Mouse (Mus musculus): ENCODE results near the gene Fzd4.

Fzd4 gene

DNA sequence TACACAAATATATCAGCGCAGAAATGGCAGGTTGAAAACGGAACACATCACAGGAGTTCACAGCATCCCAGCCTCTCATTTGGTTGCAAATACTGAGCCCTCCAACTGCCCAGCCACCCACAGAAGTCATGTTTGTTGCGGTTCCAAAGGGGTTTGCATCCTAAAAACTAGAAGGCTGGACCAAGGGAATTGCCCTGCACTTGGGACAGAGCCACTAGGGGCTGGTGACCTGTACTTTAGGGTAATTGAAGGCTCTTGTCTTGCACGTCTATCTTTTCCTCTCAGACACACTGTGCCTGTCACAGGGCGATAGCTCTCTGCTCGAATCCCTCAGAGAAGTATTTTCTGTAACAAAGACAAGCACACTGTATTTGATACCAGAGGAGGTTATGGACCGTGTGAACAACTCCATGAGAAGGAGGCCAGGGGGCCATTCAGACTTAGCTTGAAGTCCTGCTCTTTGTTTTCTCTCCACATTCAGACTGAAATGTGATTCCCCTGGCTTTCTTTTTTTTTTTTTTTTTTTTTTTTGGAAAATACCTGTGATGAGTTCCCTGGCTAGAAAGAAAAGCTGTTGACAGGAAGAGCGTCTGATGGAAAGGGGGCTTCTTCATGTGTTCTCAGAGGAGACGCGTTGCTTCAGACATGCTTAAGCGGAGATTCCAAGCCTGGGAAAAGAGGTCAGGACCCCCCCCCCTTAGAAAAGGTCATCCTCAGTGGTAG is 2.9 kb upstream of the Fzd4 start:
- no peak for DNase-seq (ENCODE audit: low spot score in 2 of 2)

DNA sequence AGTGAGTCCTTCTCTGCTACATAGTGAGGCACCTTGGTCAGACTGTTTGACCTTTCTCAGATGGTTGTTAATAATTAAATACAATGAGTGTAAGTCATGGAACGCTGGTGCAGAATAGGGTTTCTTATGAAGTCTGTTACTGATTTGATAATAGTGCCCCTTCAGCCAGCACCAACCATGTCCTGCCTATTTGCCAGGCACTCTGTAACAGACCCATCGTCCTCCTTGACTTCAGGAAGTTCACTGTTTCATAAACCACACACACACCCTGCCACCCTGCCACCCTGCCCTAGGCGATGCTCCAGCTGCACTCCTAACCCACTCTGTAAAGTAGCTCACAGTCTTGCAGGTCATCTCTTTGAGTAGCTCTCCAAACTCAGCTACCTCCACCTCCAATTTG is 2.2 kb upstream of the Fzd4 start:
- DNase-seq (ENCODE audit: low spot score in 2 of 2), result no peak

DNA sequence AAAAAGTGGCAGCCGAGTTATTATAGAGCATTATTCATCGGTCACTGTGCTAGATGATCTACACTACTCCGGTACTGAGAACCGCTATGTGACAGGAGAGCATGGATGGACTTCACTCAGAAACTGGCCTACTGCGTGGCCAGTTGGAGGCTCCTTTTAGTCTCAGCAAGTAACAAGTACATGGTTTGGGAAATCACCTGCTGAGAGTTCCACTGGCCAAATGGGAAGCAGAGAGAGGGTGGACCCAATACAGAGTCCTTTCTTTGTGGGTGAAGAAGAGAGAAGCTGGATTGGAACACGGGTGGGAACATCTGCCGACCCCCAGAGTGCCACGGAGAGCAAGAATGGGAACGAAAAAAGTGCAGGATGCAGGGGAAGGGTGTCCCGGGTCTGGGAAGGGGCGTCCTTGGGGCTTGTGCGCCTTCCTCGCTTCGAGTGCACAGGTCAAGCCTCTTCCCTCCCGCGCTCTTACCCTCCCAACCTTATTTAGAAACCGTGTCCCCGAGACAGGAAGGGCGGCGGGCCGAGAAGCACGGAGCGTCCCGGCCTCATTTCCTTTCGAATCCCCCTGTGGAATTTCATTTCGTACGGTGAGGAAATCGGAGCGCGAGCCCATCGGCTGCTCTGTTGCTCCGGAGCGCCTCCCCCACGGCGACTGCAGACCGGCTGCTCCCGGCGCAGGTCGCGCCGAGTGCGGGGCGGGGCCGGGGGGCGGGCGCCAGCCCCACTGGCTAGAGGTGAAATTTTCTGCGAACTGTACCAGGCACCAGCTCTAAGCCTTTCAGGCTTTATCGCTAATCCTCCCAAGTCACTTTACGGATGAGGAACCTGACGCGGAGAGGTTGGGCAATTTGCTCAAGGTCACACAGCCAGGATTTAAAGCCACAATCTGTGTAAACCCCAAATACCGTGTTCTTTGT is 842 bp upstream of the Fzd4 start:
- peak; percentile 45 to 49 for DNase-seq (ENCODE audit: low spot score in 2 of 2)

DNA sequence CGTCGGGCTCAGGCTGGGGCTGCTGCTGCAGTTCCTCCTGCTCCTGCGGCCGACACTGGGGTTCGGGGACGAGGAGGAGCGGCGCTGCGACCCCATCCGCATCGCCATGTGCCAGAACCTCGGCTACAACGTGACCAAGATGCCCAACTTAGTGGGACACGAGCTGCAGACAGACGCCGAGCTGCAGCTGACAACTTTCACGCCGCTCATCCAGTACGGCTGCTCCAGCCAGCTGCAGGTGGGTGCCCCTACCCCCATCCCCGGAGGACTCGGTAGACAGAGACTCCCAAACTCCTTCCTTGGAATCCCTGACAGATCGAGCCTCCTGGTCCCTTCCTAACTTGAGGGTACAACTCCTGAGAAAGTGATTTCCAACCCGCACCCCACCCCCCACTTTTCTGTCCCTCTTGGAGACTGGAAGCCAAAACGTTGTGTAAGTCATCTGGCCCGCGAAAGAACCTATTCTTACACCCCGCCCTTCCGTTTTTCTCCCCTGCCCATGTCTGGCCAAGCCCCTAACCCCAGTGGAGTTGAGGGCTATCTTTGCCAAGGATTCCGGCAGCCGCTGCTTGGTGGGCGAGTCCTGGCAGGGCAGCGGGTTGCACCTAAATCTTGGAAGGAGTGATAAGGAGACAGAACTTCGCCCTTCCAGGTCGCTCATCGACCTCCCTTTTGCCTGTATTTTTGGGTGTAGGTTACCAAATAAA is 732 bp downstream of the Fzd4 start:
- DNase-seq (ENCODE audit: low spot score in 2 of 2), result no peak

DNA sequence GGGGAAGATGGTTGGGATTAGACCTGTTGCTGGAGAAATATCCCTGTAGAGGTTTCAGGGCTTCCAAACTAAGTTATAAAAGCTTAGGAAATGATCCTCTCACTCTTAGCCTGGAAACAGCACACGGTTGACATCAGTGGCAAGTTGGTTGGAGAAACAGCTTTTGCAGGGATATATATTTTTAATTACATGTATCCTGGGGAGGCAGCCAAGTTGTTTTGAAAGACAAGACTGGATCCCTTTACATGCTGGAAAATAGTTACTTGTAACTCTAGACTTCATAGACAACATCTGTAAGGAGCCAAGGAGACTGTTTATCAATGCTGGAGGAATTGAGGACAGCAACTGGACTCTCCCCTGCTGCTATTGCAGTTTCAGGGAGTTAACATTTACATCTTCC is 1.9 kb downstream of the Fzd4 start:
- DNase-seq (ENCODE audit: low spot score in 2 of 2), result no peak

DNA sequence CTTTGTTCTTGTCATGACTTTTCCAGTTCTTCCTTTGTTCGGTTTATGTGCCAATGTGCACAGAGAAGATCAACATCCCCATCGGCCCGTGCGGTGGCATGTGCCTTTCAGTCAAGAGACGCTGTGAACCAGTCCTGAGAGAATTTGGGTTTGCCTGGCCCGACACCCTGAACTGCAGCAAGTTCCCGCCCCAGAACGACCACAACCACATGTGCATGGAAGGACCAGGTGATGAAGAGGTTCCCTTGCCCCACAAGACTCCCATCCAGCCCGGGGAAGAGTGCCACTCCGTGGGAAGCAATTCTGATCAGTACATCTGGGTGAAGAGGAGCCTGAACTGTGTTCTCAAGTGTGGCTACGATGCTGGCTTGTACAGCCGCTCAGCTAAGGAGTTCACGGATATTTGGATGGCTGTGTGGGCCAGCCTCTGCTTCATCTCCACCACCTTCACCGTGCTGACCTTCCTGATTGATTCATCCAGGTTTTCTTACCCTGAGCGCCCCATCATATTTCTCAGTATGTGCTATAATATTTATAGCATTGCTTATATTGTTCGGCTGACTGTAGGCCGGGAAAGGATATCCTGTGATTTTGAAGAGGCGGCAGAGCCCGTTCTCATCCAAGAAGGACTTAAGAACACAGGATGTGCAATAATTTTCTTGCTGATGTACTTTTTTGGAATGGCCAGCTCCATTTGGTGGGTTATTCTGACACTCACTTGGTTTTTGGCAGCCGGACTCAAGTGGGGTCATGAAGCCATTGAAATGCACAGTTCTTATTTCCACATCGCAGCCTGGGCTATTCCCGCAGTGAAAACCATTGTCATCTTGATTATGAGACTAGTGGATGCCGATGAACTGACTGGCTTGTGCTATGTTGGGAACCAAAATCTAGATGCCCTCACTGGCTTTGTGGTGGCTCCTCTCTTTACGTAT is 3.1 kb downstream of the Fzd4 start:
- DNase-seq (ENCODE audit: low spot score in 2 of 2), result no peak

DNA sequence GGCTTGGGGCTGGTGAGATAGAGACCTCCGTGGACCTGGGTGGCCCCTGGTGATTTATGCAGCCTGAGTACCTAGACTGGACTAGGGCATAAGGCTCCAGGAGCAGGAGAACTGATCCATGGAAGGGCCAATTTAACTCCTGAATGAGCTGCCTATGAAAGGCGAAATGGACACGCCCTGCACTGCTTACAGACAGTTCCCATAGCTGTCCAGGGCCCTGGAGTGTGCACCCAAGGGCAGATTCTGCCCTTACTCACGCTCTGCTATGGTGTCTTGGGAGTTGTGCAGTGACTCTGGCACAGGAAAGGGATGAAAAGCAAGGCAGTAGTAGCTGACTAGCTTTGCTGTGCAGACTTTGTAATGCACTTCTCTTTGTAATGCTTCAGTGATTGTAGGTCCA is 6.1 kb downstream of the Fzd4 start:
- no peak for DNase-seq (ENCODE audit: low spot score in 2 of 2)

DNA sequence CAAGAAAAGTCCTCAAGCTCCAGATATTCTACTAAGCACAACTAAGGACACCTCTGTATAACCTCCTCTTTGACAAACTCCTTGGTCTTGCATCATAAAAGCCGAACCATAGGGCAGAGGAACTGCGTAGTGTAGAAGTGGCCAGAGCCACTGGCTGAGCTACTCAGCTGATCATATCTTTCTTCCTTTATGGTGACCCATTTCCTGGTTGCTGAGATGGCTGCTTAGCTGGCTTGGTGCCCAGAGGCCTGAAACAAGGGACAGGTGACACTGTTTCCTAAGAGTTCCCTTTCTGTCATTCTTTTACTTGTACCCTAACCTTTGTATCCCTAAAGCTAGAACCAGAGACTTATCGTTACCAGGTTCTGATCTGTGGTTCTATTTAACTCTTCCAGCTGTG is 7.2 kb downstream of the Fzd4 start:
- no peak for DNase-seq (ENCODE audit: low spot score in 2 of 2)

DNA sequence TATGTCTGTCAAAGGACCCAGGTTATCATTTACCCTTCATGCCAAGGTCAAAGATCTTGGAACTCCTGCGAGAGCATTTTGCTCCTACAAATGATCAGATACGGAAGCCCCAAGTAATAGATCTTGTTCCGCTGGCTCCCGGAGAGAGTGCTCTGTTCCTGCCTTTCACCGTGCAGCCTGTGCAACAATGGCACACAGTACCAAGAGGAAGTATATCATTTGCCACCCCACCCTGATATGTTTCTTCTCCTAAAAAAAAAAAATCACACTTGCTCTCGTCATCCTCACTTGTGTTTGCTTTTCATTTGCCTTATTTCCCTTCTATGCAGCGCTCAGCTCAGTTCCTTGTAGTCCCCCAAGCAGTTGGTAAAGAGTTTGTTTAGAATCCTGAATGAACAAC is 7.9 kb downstream of the Fzd4 start:
- no peak for DNase-seq (ENCODE audit: low spot score in 2 of 2)

DNA sequence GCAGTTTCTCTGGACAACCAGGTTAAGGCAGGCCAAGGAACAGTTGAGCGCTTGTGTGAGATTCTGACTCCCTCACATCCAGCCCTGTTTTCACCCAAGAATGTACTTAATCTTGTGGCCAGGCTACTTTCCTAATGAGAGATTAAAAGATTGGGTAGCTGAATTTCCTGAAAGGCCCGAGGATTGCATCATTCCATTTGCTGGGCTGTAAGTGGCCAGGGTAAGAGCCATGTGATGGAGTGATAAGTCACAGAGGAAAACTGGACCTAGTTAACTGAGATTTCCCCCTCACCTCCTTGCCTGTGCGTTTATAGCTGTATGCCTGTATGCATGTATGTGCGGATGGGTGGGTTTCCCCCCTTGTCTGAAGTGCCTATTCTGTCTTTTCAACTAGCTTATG is 11.9 kb downstream of the Fzd4 start:
- DNase-seq (ENCODE audit: low spot score in 2 of 2), result no peak

DNA sequence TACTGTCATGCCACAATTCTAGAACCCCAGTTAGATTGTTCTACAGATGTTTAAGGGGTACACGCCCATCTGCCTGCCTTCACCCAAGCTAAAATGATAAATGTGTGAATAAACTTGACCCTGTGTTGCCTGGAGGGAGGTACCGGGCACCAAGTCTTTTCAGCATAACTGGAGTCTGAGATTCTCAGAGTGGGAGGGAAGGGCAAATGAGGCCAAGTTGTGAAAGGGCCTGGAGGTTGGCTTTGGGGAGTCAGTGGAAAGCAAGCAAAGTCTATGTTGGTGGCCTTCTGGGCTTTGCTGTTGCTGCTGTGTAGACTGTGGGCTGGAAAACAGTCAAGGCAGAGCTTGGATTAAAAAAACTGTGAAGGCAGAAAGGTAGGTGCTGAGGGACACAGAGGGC is 13.6 kb downstream of the Fzd4 start:
- no peak for DNase-seq (ENCODE audit: low spot score in 2 of 2)

DNA sequence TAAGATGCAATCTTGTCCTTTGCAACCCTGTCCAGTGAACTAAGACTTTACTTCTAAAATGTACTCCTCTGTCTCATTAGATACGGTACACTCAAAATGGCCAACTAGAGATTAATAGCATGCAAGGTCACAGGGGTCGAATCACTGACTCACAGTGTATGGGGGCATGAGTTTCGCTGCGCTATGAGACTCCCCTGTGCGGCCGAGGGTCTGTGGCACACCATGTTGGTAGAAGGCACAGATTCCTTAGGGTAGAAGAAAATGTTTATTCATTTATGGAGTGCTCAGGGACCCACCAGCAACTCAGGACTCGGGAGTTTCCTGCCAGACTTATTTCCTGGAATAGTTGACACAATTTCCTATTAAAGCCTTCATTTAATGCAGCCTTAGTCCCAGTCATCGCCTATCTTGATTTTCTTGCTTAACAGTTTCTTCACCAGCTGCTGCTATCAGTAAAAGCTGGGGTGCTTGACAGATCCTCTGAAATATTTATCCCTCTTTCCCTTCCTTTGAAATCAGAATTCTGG is 14.0 kb downstream of the Fzd4 start:
- DNase-seq (ENCODE audit: low spot score in 2 of 2), result no peak

DNA sequence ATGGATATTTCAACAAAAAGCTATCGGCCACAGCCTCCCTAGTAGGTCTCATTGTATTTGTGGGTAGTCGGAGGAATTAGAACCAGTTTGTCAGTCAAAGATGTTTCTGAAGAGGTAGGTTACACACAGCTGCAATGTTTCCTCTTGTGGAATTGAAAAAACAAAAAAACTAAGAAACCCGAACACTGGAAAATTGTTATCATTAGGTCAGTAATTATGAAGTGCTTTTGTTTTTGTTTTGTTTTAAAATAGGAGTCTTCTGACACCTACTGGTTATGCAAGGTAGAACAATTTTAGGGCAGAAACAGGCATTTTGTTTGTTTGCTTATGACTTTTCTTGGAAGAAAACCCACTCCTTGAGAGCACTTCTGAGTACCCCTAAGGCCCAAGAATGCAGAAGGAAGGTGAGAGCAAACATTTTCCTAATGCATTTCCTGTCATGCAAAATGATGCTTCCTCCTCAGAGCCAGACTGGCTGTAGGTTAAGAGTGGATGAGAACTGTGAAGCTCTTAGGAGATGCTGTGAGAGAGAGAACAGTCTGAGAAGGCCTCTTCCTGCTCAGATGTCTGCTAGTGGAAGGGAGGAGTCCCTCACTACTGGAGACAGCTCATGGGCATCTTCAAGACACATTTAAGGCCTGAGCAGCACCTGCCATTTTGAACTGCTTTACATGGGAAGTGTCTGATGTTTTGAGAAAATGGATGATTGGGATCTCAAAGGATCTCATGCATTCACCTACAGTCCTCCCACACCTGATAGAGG is 14.9 kb downstream of the Fzd4 start:
- DNase-seq (ENCODE audit: low spot score in 2 of 2), result no peak

DNA sequence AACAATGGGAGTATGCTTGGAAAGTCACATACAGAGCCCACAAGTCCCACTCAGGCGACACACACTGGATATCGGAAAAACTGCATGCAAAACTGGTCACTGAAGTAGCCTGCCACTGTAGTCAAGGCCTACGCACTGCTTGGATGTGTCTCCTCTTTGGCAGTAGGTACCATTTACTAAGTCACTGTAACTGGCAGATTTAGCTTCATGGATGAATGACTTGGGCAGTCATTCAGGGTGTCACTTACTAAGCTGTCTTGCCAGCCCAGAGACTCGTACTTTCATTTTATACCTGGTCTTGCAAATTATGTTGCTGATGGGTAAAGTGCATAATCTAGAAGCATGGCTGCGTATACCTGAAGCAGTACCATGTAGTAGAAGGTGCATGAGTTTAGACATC is 17.1 kb downstream of the Fzd4 start:
- no peak for DNase-seq (ENCODE audit: low spot score in 2 of 2)

DNA sequence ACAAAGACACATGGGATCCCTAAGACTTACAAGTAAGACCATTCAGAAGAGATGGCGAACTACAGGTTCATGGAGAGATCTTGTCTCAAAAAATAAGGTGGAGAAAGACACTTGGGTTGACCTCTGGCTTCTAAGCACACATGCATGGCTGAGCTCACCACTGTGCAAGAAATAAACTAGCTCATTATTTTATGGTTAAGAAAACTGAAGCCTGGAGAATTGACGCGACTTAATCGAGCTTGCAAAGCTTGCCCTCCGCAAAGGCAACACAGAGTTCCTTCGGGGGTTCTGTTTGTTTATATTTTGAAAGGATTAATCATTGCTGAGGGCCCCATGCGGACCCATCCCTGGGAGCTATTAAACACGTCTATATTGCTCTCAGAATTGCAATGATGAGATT is 18.5 kb downstream of the Fzd4 start:
- no peak for DNase-seq (ENCODE audit: low spot score in 2 of 2)

DNA sequence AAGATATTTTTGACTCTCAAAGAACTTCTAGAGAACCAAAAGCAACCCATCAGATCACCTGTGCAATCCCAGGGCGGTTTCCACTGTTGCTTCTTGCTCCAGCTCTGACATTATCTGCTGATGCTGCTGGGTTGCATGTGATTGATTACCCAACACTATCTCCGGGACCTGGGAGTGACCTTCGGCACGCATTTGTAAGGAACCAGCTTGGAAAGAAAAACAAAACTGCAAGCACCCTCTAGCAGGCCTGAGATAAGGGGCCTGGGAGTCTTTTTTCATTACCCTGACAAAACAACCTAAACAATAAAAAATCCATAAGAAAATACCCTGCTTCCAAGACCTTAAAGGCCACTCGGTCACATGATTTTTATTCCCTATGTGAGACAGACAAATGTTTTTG is 19.0 kb downstream of the Fzd4 start:
- no peak for DNase-seq (ENCODE audit: low spot score in 2 of 2)

DNA sequence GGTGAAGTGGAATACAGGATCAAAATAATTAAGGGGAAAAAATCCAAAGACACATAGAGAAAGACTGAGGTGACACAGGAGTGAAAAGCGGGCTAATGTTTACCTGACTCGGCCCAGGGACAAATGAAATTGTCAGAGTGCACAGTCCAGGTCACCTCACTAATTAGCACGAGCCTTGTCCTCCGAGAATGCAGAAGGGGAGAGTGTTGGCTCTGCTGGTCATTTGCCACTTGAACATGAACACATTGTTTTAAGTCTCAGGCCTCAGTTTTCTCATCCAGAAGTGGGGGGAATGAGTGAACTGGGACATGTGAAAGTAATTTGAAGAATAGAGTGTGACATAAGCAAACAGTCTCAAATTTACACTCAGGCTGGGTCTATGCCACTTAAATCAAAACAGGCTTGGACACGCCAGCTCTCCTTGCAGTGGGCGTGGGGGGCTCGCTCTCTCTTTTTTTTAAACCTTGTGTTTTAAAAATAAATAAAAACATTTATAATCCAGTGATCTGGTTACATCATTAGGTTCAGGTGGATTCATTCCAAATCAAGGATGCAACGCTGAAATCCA is 19.6 kb downstream of the Fzd4 start:
- no peak for DNase-seq (ENCODE audit: low spot score in 2 of 2)

DNA sequence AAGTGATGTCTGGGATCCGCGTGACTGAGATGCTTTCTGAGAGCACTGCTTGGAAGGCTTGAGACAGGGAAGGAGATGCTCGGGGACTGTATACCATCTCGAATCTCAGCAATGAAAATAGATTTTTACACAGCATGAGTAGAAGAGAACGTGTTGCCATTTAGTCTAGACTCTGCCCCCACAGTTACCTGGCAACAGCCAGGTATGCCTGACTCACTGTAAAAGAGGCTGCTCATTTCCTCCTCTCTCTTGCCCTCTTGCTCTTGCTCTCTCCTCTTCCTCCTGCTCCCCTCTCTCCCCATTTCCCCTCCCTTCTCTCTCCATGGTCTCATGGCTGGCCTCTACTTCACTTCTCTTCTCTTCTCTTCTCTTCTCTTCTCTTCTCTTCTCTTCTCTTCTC is 20.5 kb downstream of the Fzd4 start:
- no peak for DNase-seq (ENCODE audit: low spot score in 2 of 2)

DNA sequence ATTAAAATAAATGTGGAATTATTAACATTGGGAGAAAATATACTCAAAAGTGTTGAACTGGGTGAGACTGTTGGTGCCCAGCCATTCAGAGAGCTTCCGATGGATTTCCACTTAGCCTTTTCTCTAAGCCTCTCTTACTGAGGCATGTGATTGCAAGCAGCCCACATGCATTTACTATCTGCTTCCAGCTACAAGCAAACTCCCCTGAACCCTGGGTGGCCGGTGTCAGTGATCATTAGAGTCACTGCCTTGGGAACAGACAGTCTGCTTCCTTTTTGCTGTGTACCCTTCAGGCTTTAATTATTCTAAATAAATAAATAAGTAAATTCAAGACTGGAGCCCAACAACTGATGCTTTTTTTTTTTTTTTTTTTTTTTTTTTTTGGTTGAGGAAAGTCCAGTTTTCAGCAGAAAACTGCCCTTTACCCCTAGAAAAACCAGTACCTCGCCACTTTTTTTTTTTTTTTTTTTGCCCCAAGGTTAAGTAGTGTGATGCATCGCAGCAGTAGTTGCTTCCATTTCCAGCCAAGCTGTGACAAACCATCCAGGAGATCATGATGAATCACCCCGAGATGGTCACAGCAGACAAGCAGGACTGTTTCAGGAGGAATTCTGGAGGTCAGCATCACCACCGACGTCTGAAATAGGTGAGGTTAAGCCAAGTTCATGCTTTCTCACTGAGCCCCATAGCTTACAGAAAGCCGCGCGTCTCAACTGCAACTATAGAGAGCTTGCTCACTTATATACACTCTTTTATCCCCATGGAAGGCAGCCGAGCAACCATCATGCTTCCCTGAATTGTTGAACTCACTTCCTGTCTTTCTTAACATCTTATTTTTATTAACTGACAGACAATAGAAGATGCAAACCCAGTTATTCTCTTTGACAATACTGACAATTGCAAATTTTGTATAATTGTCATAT is 21.9 kb downstream of the Fzd4 start:
- DNase-seq (ENCODE audit: low spot score in 2 of 2), result no peak
